Mouse (Mus musculus) brain, adult 2 months (tissue): ENCODE data around the gene Mob3b.

Source experiments
- DNase-seq: peaks from one replicate; pipeline ENCODE4 v3.0.0; 2011; ENCODE audit warnings: low read depth, low spot score

Mob3b gene

DNA sequence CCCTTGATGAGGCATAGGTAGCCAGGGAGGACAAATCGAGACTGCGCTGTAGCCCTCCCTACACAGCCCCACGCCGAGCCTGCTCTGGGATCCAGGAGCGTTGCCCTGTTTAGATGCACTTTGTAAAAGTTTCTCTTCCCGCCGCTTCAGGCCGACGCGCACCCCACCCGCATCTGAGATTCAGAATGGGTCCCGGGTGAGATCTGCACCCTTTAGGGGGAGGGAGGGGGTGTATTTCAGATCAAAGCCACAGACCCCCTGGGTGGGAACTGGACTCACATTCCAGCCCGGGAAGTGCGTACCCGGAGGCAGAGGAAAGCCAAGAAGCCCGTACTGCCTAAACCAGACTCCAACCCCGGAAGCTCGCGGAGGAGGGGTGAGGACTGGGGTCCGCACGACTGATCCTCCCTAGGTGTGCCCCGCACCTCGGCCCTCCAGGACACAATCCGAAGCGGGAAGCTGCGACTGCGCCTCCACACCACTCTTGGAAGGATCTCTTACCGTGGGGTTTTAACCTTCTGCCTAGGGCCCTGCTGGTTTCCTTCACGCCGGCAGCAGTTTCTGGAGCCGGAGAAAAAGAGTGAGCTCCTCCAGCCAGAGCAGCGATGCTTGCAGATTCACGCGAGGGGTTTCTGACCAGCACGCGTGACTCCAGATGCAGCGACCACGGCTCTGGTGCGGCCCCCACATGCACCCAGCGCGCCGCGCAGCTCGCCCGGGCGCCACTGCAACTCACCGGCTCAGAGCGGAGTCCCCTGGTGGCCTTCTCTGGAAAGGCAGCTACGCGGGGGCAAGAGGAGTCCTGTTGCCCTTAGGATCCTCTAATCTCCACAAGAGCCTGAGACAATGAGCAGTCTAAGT lies at the start of gene Mob3b:
Mob3b (minus strand) TSS at position 734 of the 861 bp plus-strand sequence.
- peak; percentile 86 for DNase-seq

DNA sequence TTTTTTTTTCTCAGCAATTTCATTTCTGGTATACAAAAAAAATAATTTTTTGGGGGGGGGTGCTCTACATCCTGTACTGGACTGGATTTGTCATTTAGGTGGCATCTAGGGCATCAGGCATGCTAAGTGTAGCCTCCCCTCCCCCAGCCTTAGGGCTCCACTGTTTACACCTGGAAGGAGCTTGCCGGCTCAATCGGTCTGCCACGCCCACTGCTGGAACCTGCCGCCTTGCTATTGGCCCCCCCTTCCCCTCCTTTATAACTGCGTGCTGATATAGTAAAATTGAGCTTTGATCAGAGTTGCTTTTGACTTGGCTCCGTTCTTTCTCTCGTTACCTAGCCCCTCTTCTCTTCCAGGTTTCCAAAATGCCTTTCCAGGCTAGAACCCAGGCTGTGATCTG lies 47.4 kb upstream of the Mob3b start:
- no peak for DNase-seq

DNA sequence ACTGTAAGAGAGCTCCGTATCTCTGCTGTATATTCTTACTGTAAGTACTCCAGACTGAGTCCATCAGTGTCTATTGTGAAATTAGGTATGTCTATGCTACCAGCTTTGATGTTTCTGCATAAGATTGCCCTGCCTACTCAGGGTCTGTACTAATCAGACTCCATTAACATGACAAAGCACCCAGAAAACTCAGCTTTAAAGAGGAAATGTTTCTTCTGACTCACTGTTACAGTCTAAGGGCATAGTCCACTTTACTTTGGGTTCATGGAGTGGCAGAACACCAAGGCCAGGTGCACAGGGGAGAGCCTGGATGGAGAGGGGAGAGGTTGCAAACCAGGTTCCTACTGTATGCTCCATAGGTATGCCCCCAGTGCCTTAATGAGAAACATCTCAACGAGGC lies 46.4 kb upstream of the Mob3b start:
- no peak for DNase-seq

DNA sequence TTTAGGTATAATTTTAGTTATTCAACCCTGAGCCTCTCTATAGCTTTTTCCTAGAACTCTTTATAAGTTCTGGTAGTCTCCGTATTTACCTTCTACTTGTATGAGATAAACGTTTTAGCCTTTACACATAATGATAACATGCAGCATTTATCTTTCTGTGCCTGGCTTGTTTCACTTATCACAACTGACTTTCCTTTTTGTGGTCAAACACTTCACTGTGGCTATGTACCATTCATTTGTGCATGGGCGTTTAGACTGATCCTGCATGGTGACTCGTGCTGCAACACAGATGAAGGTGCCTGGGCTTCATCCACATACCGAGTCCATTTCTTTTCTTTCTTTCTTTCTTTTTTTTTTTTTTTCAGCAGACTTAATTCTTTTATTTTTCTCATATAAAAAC lies 44.4 kb upstream of the Mob3b start:
- DNase-seq = no peak

DNA sequence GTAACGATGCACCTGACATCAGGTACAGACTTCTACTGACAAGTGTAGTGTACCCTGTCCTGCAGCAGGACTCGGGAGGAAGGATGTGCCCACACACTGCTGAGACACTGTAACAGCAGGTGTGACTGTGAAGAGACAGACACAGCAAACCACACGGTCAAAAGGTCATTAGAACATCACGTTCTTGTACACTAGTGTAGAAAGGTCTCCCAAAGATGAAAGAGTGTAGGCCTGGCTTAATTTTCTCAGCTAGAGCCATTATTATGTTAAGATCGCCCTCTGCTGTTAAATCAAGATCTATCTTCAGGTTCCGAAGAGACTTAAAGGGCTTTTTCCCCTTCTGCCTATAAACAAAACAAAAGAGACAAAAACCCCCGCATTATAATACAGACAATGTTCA lies 35.4 kb upstream of the Mob3b start:
- DNase-seq = peak; percentile 57

DNA sequence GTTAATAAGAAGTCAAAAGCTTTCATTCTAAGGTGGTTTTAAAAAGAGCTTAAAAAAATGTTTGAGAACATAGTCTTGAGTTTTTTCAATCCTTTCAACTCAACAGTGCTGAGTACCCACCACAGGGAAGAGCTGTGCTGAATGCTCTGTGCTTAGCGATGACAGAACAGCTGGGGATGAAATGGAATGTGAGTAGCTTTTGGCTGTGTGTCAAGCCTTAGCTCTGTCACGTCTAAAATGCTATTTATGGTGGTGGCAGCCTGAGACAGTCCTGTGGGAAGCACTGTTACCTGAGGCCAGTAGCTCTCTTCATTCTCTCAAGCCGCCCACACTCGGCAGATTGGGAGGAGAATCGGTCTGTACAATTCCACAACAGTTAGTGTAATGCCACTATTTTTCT lies 32.5 kb upstream of the Mob3b start:
- DNase-seq = peak; percentile 80

DNA sequence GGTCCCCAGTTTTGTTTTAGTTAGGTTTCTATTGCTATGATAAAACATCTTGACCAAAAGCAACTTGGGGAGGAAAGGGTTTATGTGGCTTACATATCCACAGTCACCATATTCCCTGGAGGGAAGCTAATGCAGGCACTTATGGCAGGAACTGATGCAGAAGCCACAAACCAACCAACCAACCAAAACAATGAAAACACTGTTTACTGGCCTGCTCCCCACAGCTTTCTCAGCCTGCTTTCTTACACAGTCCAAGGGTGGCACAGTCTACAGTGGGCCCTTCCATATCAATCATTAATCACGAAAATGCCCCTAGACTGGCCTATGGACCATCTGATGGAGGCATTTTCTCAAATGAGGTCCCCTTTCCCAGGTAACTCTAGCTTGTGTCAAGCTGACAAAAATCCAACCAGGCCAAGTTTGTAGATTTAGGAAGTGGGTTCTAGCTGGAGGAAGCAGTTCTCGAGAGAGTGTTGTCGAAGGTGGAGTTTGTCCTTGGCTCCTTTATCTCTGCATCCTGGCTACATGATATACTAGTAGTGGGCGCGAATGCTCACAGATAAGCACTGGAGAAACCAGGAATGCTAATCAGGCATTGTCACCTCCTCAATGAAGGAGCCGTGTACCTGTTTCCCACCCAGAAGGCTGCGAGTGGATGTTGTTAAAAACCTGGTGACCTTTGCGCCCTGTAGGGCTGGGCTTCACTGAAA lies 30.5 kb upstream of the Mob3b start:
- DNase-seq = no peak

DNA sequence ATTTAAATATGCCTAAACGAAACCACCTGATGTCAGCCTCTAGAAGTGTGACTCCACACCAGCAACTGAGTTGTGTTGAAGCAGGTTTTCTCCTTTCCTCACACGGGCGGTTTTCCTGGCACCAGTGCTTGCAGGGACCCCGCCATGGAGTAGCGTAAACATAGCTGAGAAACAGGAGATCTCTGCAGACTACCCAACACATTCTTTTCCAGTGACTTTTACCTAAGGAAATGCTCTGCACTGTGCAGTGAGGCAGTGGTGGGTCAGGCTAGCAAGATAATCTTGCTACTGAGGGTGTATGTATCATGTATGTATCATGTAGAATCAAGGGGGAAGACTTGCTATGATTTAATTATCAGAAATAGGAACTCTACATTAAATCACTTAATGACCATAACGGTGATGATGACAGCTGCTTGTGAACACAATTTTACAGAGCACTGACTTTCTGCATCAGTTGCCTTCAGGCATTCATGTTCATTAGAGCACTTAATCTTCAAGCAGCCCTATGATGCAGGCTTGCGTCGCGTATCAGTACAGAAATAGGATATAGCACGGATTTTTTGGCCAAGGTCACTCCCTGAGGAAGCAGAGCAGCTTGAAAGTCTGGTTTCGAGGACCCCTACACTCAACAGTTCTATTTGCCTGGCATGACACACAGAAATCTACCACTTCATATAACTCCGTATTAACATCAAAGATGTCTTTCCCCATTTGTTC lies 20.8 kb upstream of the Mob3b start:
- no peak for DNase-seq

DNA sequence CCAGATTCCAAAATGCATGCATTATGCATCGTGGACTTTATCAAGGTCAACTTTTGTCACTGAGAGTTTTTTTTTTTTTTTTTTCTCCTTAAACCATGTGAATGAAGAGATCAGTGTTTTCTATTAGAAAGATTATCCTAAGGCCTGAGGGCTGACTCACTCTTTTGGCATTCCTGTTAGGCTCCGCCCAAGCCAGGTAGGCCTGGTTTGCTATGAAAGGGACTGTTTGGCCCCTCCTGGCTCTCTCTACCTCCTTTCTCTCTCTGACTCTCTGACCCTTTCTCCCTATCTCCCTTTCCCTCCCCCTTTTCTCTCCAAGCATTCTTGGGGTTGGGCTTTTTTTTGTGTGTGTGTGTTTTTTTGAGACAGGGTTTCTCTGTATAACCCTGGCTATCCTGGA lies 18.3 kb upstream of the Mob3b start:
- no peak for DNase-seq

DNA sequence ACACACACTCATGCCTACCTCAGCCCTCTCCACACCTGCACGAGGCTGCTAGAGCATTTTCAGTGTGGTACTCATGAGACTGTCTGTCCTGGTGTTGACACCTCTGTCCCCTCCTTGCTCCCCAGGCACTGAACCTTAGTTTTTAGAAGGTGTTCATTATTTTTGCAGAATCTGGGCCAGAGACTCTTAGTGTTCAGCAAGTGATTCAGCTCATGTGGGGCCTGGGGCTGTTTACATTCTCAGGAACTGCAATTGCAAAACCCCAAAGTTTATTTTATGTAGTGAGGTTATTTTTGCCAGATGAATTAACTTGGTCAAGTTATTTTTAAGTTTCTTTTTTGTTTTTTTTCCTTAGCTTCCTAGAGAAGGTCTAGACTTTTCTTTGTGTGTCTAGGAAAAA lies 16.3 kb upstream of the Mob3b start:
- no peak for DNase-seq

DNA sequence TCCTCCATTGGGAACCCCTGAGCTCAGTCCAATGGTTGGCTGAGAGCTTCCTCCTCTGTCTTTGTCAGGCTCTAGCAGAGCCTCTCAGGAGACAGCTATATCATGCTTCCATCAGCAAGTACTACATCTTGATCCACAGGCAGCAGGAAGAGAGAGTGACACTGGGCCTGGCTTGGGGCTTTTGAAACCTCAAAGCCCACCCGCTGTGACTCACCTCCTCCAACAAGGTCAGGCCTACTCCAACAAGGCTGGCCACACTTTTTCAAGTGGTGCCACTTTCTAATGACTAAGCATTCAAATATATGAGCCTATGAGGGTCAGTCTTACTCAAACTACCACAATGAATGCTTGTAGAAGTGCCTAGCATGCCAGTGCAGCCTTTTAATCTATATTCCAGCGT lies 15.2 kb upstream of the Mob3b start:
- DNase-seq = no peak

DNA sequence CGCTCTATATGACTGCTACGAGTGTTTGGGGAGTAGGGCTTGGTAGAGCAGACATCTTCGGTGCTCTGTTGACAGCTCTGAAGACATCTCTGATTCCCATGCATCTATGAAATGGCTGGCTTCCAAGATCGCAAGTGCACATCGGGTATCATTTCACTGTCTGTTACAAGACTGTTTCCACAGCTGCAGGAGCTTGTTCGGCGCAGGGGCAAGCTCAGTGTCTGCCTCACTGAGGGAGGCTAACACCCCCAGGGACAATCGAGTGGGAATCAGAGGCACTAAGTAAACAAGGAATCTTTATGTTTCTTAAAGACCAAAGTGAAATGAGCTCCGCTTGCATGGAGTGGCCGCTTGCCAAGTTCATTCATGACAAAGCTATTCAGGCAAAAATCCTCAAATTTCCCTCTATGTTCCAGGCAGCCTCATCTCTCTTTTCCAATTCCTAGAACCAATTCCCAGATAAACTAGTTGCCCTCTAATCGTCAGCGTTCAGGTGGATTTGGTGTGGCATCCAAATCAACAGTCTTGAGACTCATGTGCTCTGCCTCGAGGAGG lies 12.4 kb upstream of the Mob3b start:
- peak; percentile 19 for DNase-seq

DNA sequence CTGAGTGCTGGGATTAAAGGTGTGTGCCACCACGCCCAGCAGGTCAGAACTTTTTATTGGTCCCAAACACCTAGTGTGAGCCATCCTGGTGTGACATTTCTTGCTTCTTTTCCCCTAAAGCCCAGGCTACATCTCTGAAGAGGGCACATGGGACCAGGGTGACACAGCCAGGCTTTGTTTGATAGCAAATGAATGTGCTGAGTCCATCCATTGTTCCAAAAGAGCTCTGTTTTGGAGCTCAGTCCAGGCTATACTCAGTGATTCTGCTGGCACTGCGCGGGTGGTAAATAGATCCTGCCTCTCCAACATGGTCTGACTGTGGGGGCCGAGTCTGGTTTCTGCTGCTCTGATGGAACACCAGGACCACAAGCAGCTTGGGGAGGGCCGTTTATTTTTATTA lies 10.6 kb upstream of the Mob3b start:
- DNase-seq = peak; percentile 83

DNA sequence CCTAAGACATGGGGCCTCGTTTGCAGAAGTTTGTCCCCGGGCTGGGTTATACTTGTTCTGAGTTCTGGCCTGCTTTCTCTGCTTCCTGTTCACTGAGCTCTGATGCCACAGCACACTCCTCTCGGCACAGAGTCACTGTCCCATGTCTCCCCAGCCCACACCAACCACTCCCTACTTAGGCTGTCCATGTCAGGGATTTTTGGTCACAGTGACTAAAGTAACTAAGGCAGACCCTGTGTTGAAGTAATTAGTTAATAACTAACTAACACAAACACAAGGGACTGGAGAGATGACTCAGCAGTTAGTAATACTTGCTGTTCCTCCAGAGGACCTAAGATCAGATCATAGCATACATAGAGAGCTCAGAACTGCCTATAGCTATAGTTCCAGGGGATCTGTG lies 8.7 kb upstream of the Mob3b start:
- DNase-seq = peak; percentile 15

DNA sequence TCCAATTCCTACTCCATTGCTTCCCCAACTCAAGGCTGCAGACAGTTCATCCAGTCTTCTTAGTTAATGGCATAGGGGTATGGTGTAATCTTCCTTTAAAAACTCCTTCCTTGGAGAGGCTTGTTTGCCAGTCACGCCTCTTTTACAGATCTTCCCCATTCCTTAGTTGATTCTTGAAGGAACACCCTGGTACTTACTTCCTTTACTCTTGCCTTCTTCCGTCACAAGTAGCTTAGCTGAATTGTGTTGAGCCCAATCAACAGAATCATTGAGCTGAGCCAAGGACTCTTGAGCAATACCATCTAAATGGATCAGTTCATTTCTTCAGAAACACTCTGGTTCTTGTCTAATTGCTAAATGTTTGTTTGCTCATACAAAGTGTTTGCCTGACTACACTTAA lies 8.0 kb upstream of the Mob3b start:
- no peak for DNase-seq

DNA sequence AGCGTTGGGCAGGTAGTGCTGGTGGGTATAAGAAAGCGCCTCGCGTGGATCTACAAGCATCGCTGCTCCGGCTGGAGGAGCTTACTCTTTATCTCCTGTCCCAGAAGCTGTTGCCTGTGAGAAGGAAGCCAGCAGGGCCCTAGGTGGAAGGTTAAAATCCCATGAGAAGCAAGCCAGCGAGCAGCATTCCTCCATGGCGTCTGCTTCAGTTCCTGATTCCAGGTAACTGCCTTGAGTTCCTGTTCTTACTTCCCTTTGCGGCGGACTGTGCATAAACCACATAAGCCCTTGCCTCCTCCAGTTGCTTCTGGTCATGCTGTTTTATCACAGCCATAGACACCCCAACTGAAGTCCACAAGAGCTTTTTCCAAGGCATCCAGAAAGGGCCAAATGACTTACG lies 531 bp upstream of the Mob3b start:
- DNase-seq = no peak

DNA sequence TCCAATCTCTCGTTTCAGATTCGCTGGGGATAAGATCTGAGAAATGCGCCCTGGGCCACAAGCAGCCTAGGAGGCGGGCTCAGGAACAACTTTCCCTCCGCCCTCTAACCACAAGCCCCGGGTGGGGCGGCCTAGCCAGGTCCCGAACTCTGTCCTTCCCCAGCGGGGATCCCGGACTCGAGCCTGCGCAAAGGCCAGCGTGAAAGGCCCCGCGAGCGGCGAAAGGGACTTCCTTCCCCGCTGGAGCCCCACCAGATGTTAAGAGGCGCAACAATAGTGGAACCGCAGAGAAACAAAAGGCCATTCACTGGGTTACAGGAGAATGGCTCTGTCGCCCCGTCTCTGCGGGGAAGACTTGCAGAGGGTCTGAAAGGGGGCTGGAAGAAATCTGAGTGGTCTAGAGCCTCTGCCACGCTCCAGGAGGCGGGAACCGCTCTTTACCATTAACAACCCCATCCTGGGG lies 1.1 kb downstream of the Mob3b start:
- DNase-seq = peak; percentile 66

DNA sequence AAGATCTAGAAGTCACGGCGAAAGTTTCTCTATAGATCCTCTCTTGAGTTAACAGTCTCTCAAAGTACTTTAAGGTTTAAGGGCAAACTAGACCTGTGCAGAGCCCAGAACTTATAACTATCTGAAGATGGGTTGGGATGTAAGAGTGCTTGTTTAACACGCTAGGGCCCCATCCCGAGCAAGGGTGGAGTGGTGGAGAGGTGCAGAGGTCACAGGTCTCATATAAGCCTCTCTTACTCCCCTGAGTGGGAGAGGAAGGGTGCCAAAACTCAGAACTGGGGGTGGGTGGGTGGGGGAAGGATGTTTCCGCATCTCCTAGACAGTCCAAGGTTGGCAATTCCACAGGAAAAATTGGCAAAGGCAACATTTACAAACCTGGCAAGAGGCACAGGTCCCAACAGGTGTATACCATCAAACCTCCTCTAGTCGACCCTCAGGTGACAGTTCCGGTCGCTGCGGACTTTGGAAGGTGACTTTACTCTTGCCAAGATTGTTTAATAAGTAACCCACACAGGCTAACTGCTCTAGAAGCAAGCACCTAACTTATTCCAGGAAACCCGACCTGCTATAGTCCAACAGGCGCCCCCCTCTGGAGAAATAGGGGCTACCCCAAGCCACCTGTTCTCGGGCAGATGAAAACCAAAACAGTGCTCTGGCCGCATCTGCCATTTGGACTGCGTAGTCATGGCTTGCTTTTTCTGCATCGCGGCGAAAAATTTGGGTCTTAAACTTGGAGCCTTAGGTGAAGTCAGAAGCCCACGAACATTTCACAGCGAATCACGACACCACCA lies 2.0 kb downstream of the Mob3b start:
- peak; percentile 24 for DNase-seq

DNA sequence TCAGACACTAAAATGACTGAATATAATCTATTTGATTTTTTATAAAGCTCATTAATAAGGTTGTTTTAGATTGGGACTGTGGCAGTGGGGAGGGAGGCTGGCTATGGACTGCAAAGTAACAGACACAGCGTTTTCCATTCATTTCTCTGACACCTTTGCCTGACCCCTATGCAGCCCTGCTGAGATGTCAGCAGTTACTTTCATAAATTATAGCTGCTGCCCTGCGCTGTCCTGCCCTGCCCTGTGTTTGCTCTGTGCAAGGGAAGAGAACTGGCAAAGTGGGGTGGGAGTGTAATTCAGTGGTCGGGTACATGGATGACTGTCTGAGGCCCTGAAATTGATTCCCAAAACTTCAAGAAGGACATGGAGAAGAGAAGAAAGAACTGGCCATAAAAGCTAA lies 3.2 kb downstream of the Mob3b start:
- DNase-seq = no peak

DNA sequence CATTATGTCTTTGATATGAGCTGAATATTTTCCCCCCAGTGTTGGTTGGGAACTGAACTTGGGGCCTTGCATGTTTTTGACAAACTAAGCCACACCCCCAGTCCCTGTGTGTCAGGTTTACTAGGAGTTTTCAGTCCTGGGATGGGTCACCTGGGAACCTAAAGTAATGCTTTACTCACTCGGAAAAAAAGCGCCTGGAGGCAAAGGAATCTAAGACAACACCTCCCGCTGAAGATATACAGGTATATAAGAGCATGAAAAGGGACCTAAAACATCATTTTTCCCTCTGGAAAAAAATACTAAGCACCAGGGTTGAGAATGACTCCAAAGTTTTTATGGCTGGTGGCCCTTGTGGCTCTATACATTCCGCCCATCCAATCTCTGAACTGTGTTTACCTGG lies 5.5 kb downstream of the Mob3b start, which contains the start of gene Ifnk:
Ifnk (plus strand) TSS at position 301 of the 400 bp plus-strand sequence.
- DNase-seq = no peak

DNA sequence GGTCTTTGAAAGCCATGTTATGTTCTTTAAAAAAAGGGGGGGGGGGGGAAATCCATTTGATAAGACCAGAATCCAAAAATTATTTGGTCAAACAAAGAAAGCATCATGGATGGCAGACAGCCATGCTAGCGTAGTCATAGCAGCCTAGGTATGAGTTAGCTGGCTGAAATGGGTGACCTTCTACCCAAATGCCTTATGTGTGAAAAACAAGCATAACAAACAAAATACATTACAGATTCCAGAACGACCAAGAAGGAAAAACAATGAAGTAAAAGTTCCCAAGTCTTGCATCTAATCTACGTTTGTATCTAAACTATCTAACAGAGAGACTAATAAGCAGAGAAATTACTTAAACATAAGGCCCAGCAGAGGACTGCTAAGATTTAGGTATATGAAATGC lies 6.6 kb downstream of the Mob3b start:
- DNase-seq = no peak
